Mouse (Mus musculus) heart, postnatal 0 days (tissue): ENCODE data around the gene Uvrag.

Experiments
- CTCF ChIP-seq: IDR thresholded peaks from 2 replicates; pipeline ENCODE4 v1.5.1; 2016; ENCODE audit warnings: antibody characterized with exemption, control low read depth, low read depth
- EP300 ChIP-seq: IDR thresholded peaks from 2 replicates; pipeline ENCODE4 v1.6.1; 2016; ENCODE audit warnings: antibody characterized with exemption, low read depth

- TF ChIP-seq CTCF: no peak
- TF ChIP-seq EP300: no peak
Observed at GRCm38 (mm10) chr7:99064795-99065194, 76.1 kb downstream of the Uvrag start.
